Mouse (Mus musculus) thymus, adult 2 months (tissue): ENCODE data around the gene 1700023F06Rik.

Experiments used
- CTCF ChIP-seq: fragments of 200-500 bp; IDR thresholded peaks from 2 replicates; pipeline ENCODE4 v1.5.1; 2012; ENCODE audit warnings: mild to moderate bottlenecking, control low read depth, low read length, moderate library complexity, borderline replicate concordance; ENCODE audit not compliant: control insufficient read depth, poor library complexity, insufficient read depth; ENCODE audit errors: extremely low read depth
- POLR2A ChIP-seq: fragments of 200-500 bp; IDR thresholded peaks from 2 replicates; pipeline ENCODE4 v1.6.1; 2012; ENCODE audit warnings: mild to moderate bottlenecking, low read length, control low read depth, moderate library complexity; ENCODE audit not compliant: control insufficient read depth, poor library complexity, insufficient read depth; ENCODE audit errors: extremely low read depth

GRCm38 (mm10) chr11:103174891-103175391 is 33.4 kb downstream of the 1700023F06Rik start:
- TF ChIP-seq POLR2A (peak; percentile 72; the same call in 1 of the 2 replicates), CTCF (no peak)
